38 mouse cellular contexts compared by ENCODE assay signal in genomic region chr6:140676094-140676493, GRCm38 (mm10). TPM values are rescaled to one million over a fixed set of nuclear protein-coding genes. Genes with fewer than 3 reads are reported as not detected.
"Had no signal": no experiment of that assay in that cellular context is flagged by ENCODE, and none has a peak within 500 bp of the region (broad histone marks: within the 10 kb centered on the region; RNA-seq: fewer than 3 reads in every experiment).

No protein-coding gene starts in this region.

- H3K27me3 ChIP-seq: limb, embryonic 12.5 days; limb, embryonic 13.5 days; limb, embryonic 15.5 days; liver, embryonic 12.5 days; liver, embryonic 13.5 days; liver, embryonic 15.5 days; lung, embryonic 15.5 days had no signal

- H3K9ac ChIP-seq: limb, embryonic 12.5 days; limb, embryonic 13.5 days; limb, embryonic 15.5 days; liver, embryonic 12.5 days; liver, embryonic 13.5 days; liver, embryonic 14.5 days; liver, embryonic 15.5 days; liver, postnatal 0 days; lung, embryonic 14.5 days; lung, embryonic 15.5 days; midbrain, embryonic 12.5 days; midbrain, embryonic 13.5 days; midbrain, embryonic 15.5 days had no signal

- H3K9me3 ChIP-seq: limb, embryonic 10.5 days; limb, embryonic 12.5 days; limb, embryonic 13.5 days; limb, embryonic 15.5 days; liver, embryonic 12.5 days; liver, embryonic 13.5 days; liver, embryonic 15.5 days; lung, embryonic 15.5 days; midbrain, embryonic 10.5 days; midbrain, embryonic 12.5 days; midbrain, embryonic 13.5 days; midbrain, embryonic 15.5 days had no signal

- H3K4me2 ChIP-seq: limb, embryonic 12.5 days; limb, embryonic 13.5 days; limb, embryonic 15.5 days; liver, embryonic 11.5 days; liver, embryonic 12.5 days; liver, embryonic 13.5 days; liver, embryonic 15.5 days; lung, embryonic 14.5 days; lung, embryonic 15.5 days; midbrain, embryonic 11.5 days; midbrain, embryonic 12.5 days; midbrain, embryonic 13.5 days; midbrain, embryonic 15.5 days had no signal

- H3K27ac ChIP-seq: left cerebral cortex, adult 2 months; limb, embryonic 10.5 days; limb, embryonic 12.5 days; limb, embryonic 13.5 days; limb, embryonic 15.5 days; liver, embryonic 12.5 days; liver, embryonic 13.5 days; liver, embryonic 14.5 days; liver, embryonic 15.5 days; lung, embryonic 15.5 days; macrophage; midbrain, embryonic 10.5 days; midbrain, embryonic 12.5 days; midbrain, embryonic 13.5 days; midbrain, embryonic 15.5 days had no signal

- H3K4me1 ChIP-seq: liver, embryonic 12.5 days; liver, embryonic 13.5 days; liver, embryonic 15.5 days had no signal

- ATAC-seq: liver, embryonic 12.5 days; liver, postnatal 0 days; lung, postnatal 0 days; midbrain, embryonic 13.5 days; midbrain, embryonic 15.5 days; midbrain, embryonic 16.5 days had no signal

- H3K4me3 ChIP-seq: left cerebral cortex, adult 2 months; limb, embryonic 10.5 days; limb, embryonic 12.5 days; limb, embryonic 13.5 days; limb, embryonic 15.5 days; liver, embryonic 12.5 days; liver, embryonic 13.5 days; liver, embryonic 15.5 days; lung, embryonic 15.5 days; megakaryocyte, embryonic 14.5 days; midbrain, embryonic 10.5 days; midbrain, embryonic 12.5 days; midbrain, embryonic 13.5 days; midbrain, embryonic 15.5 days; myocyte had no signal

- H3K36me3 ChIP-seq: limb, embryonic 10.5 days; limb, embryonic 12.5 days; limb, embryonic 13.5 days; limb, embryonic 15.5 days; liver, embryonic 12.5 days; liver, embryonic 13.5 days; liver, embryonic 15.5 days; lung, embryonic 15.5 days; midbrain, embryonic 10.5 days; midbrain, embryonic 12.5 days; midbrain, embryonic 13.5 days; midbrain, embryonic 15.5 days had no signal

- DNase-seq: left cerebral cortex, postnatal 4 days; liver; liver, embryonic 13.5 days; liver, postnatal 0 days; lung, adult 18-20 months; lung, adult 2 months; lung, embryonic 14.5 days; lung, postnatal 10 days; lung, postnatal 14 days; lung, postnatal 36 days; lung, postnatal 4 days; midbrain, embryonic 14.5 days had no signal

RNA-seq across cellular contexts. Expression of gene Gm11077, which starts 53.0 kb away (rescaled TPM):
- polyA plus RNA-seq: limb, embryonic 10.5 days; limb, embryonic 11.5 days; limb, embryonic 12.5 days; limb, embryonic 13.5 days; limb, embryonic 14.5 days; limb, embryonic 15.5 days; liver, adult 2 months; liver, embryonic 11.5 days; liver, embryonic 12.5 days; liver, embryonic 13.5 days; liver, embryonic 14.5 days; liver, embryonic 15.5 days; liver, embryonic 16.5 days; liver, postnatal 0 days; lung, adult 2 months; lung, embryonic 14.5 days; lung, embryonic 15.5 days; lung, embryonic 16.5 days; lung, postnatal 0 days; macrophage; midbrain, embryonic 10.5 days; midbrain, embryonic 11.5 days; midbrain, embryonic 12.5 days; midbrain, embryonic 13.5 days; midbrain, embryonic 14.5 days; midbrain, embryonic 15.5 days; midbrain, embryonic 16.5 days; midbrain, postnatal 0 days; myocyte had no signal
